Mouse (Mus musculus) forebrain, embryonic 16.5 days (tissue): ENCODE results near the gene Setd5. TPM values are rescaled to one million over a fixed set of nuclear protein-coding genes. Genes with fewer than 3 reads are reported as not detected.

Experiments used
- ATAC-seq: fragments of 200-750 bp; cut with Nextera tagmentation; 2 replicates; pipeline ENCODE4 v1.8.0; 2017; ENCODE audit warnings: mild to moderate bottlenecking, moderate library complexity
- H3K27ac ChIP-seq: fragments of 300-500 bp; sonication (generic); 2 replicates; pipeline ENCODE4 v1.5.1; 2014; ENCODE audit warnings: low read length, control low read depth
- H3K27me3 ChIP-seq: fragments of 300-500 bp; sonication (generic); replicated peaks from 2 replicates; pipeline ENCODE4 v1.6.1; 2014; ENCODE audit warnings: low read length; ENCODE audit not compliant: control insufficient read depth, insufficient read depth
- H3K36me3 ChIP-seq: fragments of 300-500 bp; sonication (generic); 2 replicates; pipeline ENCODE4 v1.6.1; 2014; ENCODE audit not compliant: control insufficient read depth, insufficient read depth
- H3K4me1 ChIP-seq: fragments of 300-500 bp; sonication (generic); replicated peaks from 2 replicates; pipeline ENCODE4 v1.6.1; 2014; ENCODE audit warnings: low read length; ENCODE audit not compliant: control insufficient read depth, insufficient read depth
- H3K4me2 ChIP-seq: fragments of 300-500 bp; sonication (generic); 2 replicates; pipeline ENCODE4 v1.6.1; 2014; ENCODE audit warnings: mild to moderate bottlenecking, low read length, control low read depth
- H3K4me3 ChIP-seq: fragments of 300-500 bp; sonication (generic); replicated peaks from 2 replicates; pipeline ENCODE4 v1.5.1; 2014; ENCODE audit warnings: mild to moderate bottlenecking, low read length, control low read depth
- H3K9ac ChIP-seq: fragments of 300-500 bp; sonication (generic); replicated peaks from 2 replicates; pipeline ENCODE4 v1.6.1; 2014; ENCODE audit warnings: low read depth, low read length, control low read depth
- H3K9me3 ChIP-seq: fragments of 300-500 bp; sonication (generic); 2 replicates; pipeline ENCODE4 v1.6.1; 2016; ENCODE audit warnings: low read length; ENCODE audit not compliant: control insufficient read depth
- WGBS: fragments of 180-500 bp; shearing (Covaris S2); extraction: QIAGEN DNeasy Blood & Tissue Kit; methylation state at CpG from one replicate; pipeline ENCODE4 v1.1.7; 2014; 5-methylcytosine and 5-hydroxymethylcytosine counted together
- polyA plus RNA-seq: library from polyadenylated mRNA; unstranded; fragments of >200 nt; fragmentation: Nextera tagmentation; extraction: Ambion mirVana; gene quantifications from 2 replicates; pipeline ENCODE4 v1.2.1, GENCODE M21; 2015

The Setd5 gene
- polyA plus RNA-seq, 1 experiment from 2014 or later, result 55.4 TPM

GRCm38 (mm10) chr6:113169852-113170251 lies 92.7 kb downstream of the Setd5 start:
- Histone ChIP-seq H3K9me3 (no peaks in the 10 kb centered on the region), H3K9ac (no peak overlapping the region), H3K4me3 (no peak overlapping the region), H3K27ac (no peak overlapping the region), H3K27me3 (no peaks in the 10 kb centered on the region), H3K4me2 (no peak overlapping the region), H3K36me3 (peaks cover 7% of the 10 kb centered on the region; the same call in 1 of the 2 replicates), H3K4me1 (peaks cover 8% of the 10 kb centered on the region; the same call in 1 of the 2 replicates)
- WGBS, result 81% methylated on average over 3 of the region's 3 CpGs
- ATAC-seq, result no peak

GRCm38 (mm10) chr6:113170651-113171050 lies 93.5 kb downstream of the Setd5 start:
- ATAC-seq, result no peak
- peaks cover 7% of the 10 kb centered on the region; the same call in 1 of the 2 replicates for H3K36me3 ChIP-seq
- no peak overlapping the region for H3K4me3 ChIP-seq
- no peak overlapping the region for H3K9ac ChIP-seq
- H3K9me3 ChIP-seq, result no peaks in the 10 kb centered on the region
- H3K27ac ChIP-seq, result no peak overlapping the region
- WGBS, result 88% methylated on average over 8 of the region's 8 CpGs
- H3K4me1 ChIP-seq, result peaks cover 8% of the 10 kb centered on the region; the same call in 1 of the 2 replicates
- no peaks in the 10 kb centered on the region for H3K27me3 ChIP-seq
- no peak overlapping the region for H3K4me2 ChIP-seq

GRCm38 (mm10) chr6:113172011-113172410 lies 94.8 kb downstream of the Setd5 start:
- Histone ChIP-seq H3K4me2 (no peak overlapping the region), H3K27ac (no peak overlapping the region), H3K4me1 (peaks cover 4% of the 10 kb centered on the region; the same call in 1 of the 2 replicates), H3K9ac (no peak overlapping the region), H3K4me3 (no peak overlapping the region), H3K9me3 (no peaks in the 10 kb centered on the region), H3K36me3 (peaks cover 12% of the 10 kb centered on the region; the same call in 1 of the 2 replicates), H3K27me3 (no peaks in the 10 kb centered on the region)
- no peak for ATAC-seq

GRCm38 (mm10) chr6:113172568-113172967 lies 95.4 kb downstream of the Setd5 start:
- Histone ChIP-seq H3K27me3 (no peaks in the 10 kb centered on the region), H3K27ac (no peak overlapping the region), H3K9ac (no peak overlapping the region), H3K4me2 (no peak overlapping the region), H3K9me3 (no peaks in the 10 kb centered on the region), H3K4me1 (no peaks in the 10 kb centered on the region), H3K4me3 (no peak overlapping the region), H3K36me3 (peaks cover 14% of the 10 kb centered on the region; the same call in 1 of the 2 replicates)
- no peak for ATAC-seq
- WGBS, result 74% methylated on average over 1 of the region's 1 CpGs

GRCm38 (mm10) chr6:113175469-113175868 lies 98.3 kb downstream of the Setd5 start:
- no peaks in the 10 kb centered on the region for H3K9me3 ChIP-seq
- no peak overlapping the region for H3K4me2 ChIP-seq
- peaks cover 11% of the 10 kb centered on the region for H3K4me1 ChIP-seq
- H3K4me3 ChIP-seq, result no peak overlapping the region
- no peak for ATAC-seq
- H3K9ac ChIP-seq, result no peak overlapping the region
- H3K27ac ChIP-seq, result no peak overlapping the region
- peaks cover 14% of the 10 kb centered on the region; the same call in 1 of the 2 replicates for H3K36me3 ChIP-seq
- H3K27me3 ChIP-seq, result no peaks in the 10 kb centered on the region
- 96% methylated on average over 3 of the region's 3 CpGs for WGBS

- Histone ChIP-seq H3K27me3 (no peaks in the 10 kb centered on the region), H3K36me3 (peaks cover 14% of the 10 kb centered on the region; the same call in 1 of the 2 replicates), H3K4me2 (no peak overlapping the region), H3K4me1 (peaks cover 11% of the 10 kb centered on the region), H3K9me3 (no peaks in the 10 kb centered on the region), H3K9ac (no peak overlapping the region), H3K27ac (no peak overlapping the region), H3K4me3 (no peak overlapping the region)
- no peak for ATAC-seq
- 89% methylated on average over 8 of the region's 8 CpGs for WGBS
These were observed 99.4 kb downstream of the Setd5 start for GRCm38 (mm10) chr6:113176613-113177012.

- Histone ChIP-seq H3K36me3 (peaks cover 15% of the 10 kb centered on the region; the same call in 1 of the 2 replicates), H3K27me3 (no peaks in the 10 kb centered on the region), H3K27ac (peak overlapping the region; percentile 72), H3K4me3 (peak overlapping the region; percentile 29), H3K9me3 (no peaks in the 10 kb centered on the region), H3K4me1 (peaks cover 11% of the 10 kb centered on the region), H3K4me2 (peak overlapping the region; percentile 46), H3K9ac (0 out of 2 replicates have a peak overlapping the region, but pooled peaks have one; percentile 17)
- WGBS, result 19% methylated on average over 14 of the region's 14 CpGs
- ATAC-seq, result peak; percentile 95
These were observed 101.4 kb downstream of the Setd5 start for GRCm38 (mm10) chr6:113178286-113179194.

- H3K27me3 ChIP-seq, result no peaks in the 10 kb centered on the region
- peak overlapping the region; percentile 37; the same call in 1 of the 2 replicates for H3K9ac ChIP-seq
- peaks cover 11% of the 10 kb centered on the region for H3K4me1 ChIP-seq
- peak; percentile 31 for ATAC-seq
- WGBS, result 35% methylated on average over 4 of the region's 4 CpGs
- H3K27ac ChIP-seq, result peak overlapping the region; percentile 72
- H3K4me2 ChIP-seq, result peak overlapping the region; percentile 46
- peak overlapping the region; percentile 29 for H3K4me3 ChIP-seq
- H3K36me3 ChIP-seq, result peaks cover 12% of the 10 kb centered on the region; the same call in 1 of the 2 replicates
- no peaks in the 10 kb centered on the region for H3K9me3 ChIP-seq
These were observed 102.1 kb downstream of the Setd5 start for GRCm38 (mm10) chr6:113179195-113179733.

- H3K4me2 ChIP-seq, result no peak overlapping the region
- no peak overlapping the region for H3K4me3 ChIP-seq
- no peak for ATAC-seq
- H3K27ac ChIP-seq, result no peak overlapping the region
- no peaks in the 10 kb centered on the region for H3K9me3 ChIP-seq
- H3K27me3 ChIP-seq, result no peaks in the 10 kb centered on the region
- H3K36me3 ChIP-seq, result peaks cover 4% of the 10 kb centered on the region; the same call in 1 of the 2 replicates
- H3K4me1 ChIP-seq, result peaks cover 3% of the 10 kb centered on the region; the same call in 1 of the 2 replicates
- 83% methylated on average over 9 of the region's 9 CpGs for WGBS
- H3K9ac ChIP-seq, result no peak overlapping the region
These were observed 107.0 kb downstream of the Setd5 start for GRCm38 (mm10) chr6:113184163-113184562.
